Comparison of ENCODE assay signal across 9 mouse cellular contexts in the genomic region with DNA sequence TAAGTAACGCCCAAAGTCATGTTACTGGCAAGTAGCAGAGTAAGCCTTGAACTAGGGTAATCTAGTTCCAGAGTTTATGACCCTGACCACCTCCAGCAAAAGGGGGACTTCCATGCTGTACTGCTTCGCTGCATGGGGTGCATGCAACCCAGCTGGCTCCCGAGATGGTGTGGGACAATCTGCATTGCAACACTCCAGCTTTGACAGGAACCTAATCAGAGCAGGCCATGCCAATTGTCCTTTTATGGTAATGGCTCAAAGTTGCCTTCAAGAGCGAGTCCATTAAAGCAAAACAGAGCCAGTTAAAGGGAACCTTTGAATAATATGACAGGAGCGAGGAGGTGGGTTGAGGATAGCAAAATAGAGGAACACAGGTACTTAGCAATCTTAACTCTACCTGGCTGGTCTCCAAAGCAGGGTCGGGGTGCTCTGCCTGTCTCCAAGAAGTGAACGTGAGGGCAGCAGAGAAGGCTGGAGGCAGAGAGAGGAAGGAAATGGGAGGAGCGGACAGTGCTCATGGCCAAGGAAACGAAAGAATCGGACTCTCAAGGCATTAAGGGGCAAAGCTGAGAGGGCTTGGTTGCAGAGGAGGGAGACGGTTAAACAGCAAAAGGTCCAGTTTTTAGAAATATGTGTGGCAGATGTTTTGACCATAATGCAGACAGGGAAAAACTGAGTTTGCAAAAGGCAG.
A peak's percentile ranks its signal among the peaks of the same experiment; 100 is the strongest.
DNase-seq lines count a peak whose midpoint lies in the region; ATAC-seq and TF ChIP-seq lines count a peak whose summit lies in the region.
"Had no signal": no experiment of that assay in that cellular context is flagged by ENCODE, and none has a peak within 500 bp of the region (broad histone marks: within the 10 kb centered on the region; RNA-seq: fewer than 3 reads in every experiment).

No protein-coding gene starts in this region.

- H3K27ac ChIP-seq in heart, adult 2 months, result peak overlapping the region; percentile 12
- H3K27ac ChIP-seq in intestine, embryonic 15.5 days, result peak overlapping the region; percentile 34; the same call in 1 of the 2 replicates
- H3K27ac ChIP-seq in neural tube, embryonic 15.5 days (replicated peaks), result no peak overlapping the region
- H3K27ac ChIP-seq: liver, embryonic 14.5 days had no signal

- intact Hi-C loops in heart, adult 2 months (cut with DNase I), result no loop called here
- intact Hi-C loops in left cerebral cortex, postnatal 25 days (cut with DNase I), result no loop called here

- no peaks in the 10 kb centered on the region for H3K9me3 ChIP-seq in intestine, embryonic 15.5 days
- H3K9me3 ChIP-seq in neural tube, embryonic 15.5 days (replicated peaks), result no peaks in the 10 kb centered on the region

- no peak for ATAC-seq in intestine, embryonic 15.5 days
- ATAC-seq in neural tube, embryonic 15.5 days (ENCODE audit: low FRiP score), result no peak

- peaks cover 8% of the 10 kb centered on the region for H3K4me1 ChIP-seq in heart, adult 2 months (ENCODE audit: control insufficient read depth, insufficient read depth, low read length)
- H3K4me1 ChIP-seq in intestine, embryonic 15.5 days (replicated peaks), result peaks cover 19% of the 10 kb centered on the region
- H3K4me1 ChIP-seq in neural tube, embryonic 15.5 days, result 0 out of 2 replicates have a peak, but pooled peaks cover 2% of the 10 kb centered on the region

- 28% methylated on average over 11 of the region's 11 CpGs for WGBS in heart, adult 2 months
- 55% methylated on average over 11 of the region's 11 CpGs for WGBS in intestine, embryonic 15.5 days
- 78% methylated on average over 11 of the region's 11 CpGs for WGBS in neural tube, embryonic 15.5 days

- no peaks in the 10 kb centered on the region for H3K27me3 ChIP-seq in heart, adult 2 months (ENCODE audit: control insufficient read depth, insufficient read depth, low read length)
- H3K27me3 ChIP-seq in intestine, embryonic 15.5 days (replicated peaks), result no peaks in the 10 kb centered on the region
- no peaks in the 10 kb centered on the region for H3K27me3 ChIP-seq in neural tube, embryonic 15.5 days (replicated peaks)

- peak overlapping the region; percentile 19; the same call in 1 of the 2 replicates for H3K9ac ChIP-seq in heart, adult 2 months (ENCODE audit: low read depth, low read length)
- H3K9ac ChIP-seq in intestine, embryonic 15.5 days, result no peak overlapping the region
- H3K9ac ChIP-seq in neural tube, embryonic 15.5 days (replicated peaks), result no peak overlapping the region
- H3K9ac ChIP-seq: liver, embryonic 14.5 days had no signal

- 0 out of 2 replicates have a peak, but pooled peaks have one; percentile 45 for TF ChIP-seq EP300 in heart, adult 2 months (IDR thresholded peaks at IDR 0.05; ENCODE audit: insufficient read depth, low read depth, low read length)

- no peaks in the 10 kb centered on the region for H3K36me3 ChIP-seq in heart, adult 2 months (ENCODE audit: control insufficient read depth, insufficient read depth, low read length)
- H3K36me3 ChIP-seq in intestine, embryonic 15.5 days, result no peaks in the 10 kb centered on the region
- no peaks in the 10 kb centered on the region for H3K36me3 ChIP-seq in neural tube, embryonic 15.5 days

- 0 out of 2 replicates have a peak overlapping the region, but pooled peaks have one; percentile 9 for H3K4me2 ChIP-seq in intestine, embryonic 15.5 days (replicated peaks)
- H3K4me2 ChIP-seq in neural tube, embryonic 15.5 days, result no peak overlapping the region

- no peak for TF ChIP-seq CTCF in heart, adult 2 months (IDR thresholded peaks at IDR 0.05)

- TF ChIP-seq POLR2A in heart, adult 2 months (IDR thresholded peaks at IDR 0.05; ENCODE audit: insufficient read depth, low read depth, low read length), result no peak

- peak; percentile 26 for DNase-seq in adipocyte (ENCODE audit: low spot score)
- peak in 1 of 2 experiments; percentile 40 for DNase-seq in heart, adult 2 months
- peak; percentile 14 for DNase-seq in lung, postnatal 25 days (ENCODE audit: low spot score)
- DNase-seq in left cerebral cortex, postnatal 25 days (ENCODE audit: low spot score in 2 of 2), result no peak
- DNase-seq in urinary bladder, postnatal 4 days (ENCODE audit: low spot score in 2 of 2), result no peak
- DNase-seq: kidney, adult 11 months had no signal

- no peak overlapping the region for H3K4me3 ChIP-seq in heart, adult 2 months
- H3K4me3 ChIP-seq in intestine, embryonic 15.5 days (replicated peaks), result no peak overlapping the region
- no peak overlapping the region for H3K4me3 ChIP-seq in neural tube, embryonic 15.5 days (replicated peaks)

- no peaks in the 10 kb centered on the region for H3K79me2 ChIP-seq in heart, adult 2 months (replicated peaks; ENCODE audit: control insufficient read depth, insufficient read depth, low read length)

Comparison
In these comparisons a context has a peak if more than half of its experiments do, and no peak if none do; other contexts are left out.
1. DNase-seq: peak in adipocyte (single experiment) and lung, postnatal 25 days (single experiment); none in left cerebral cortex, postnatal 25 days (0 of 2) and urinary bladder, postnatal 4 days (0 of 2).